1 mouse cellular context compared by ENCODE assay signal in genomic region chr11:40763395-40763794, GRCm38 (mm10).
TF ChIP-seq lines count a peak whose summit lies in the region.

No protein-coding gene starts in this region.

TF ChIP-seq in CH12.LX, 34 proteins besides CTCF, POLR2A, EP300 and RAD21 (continued from another document):
- no peak for TF ChIP-seq TBP (conservative IDR thresholded peaks at IDR 0.05; ENCODE audit: low read depth, low read length)
- no peak for TF ChIP-seq JUN (IDR thresholded peaks at IDR 0.05; ENCODE audit: insufficient read depth, low read depth, low read length)
- no peak for TF ChIP-seq NRF1 (IDR thresholded peaks at IDR 0.05; ENCODE audit: low read depth, low read length)
- TF ChIP-seq MYC (IDR thresholded peaks at IDR 0.05; ENCODE audit: low read depth, low read length): peak; percentile 79
- peak; percentile 50; the same call in 1 of the 2 replicates for TF ChIP-seq JUND (conservative IDR thresholded peaks at IDR 0.05; ENCODE audit: low read depth, low read length)
- peak; percentile 9; the same call in 1 of the 2 replicates for TF ChIP-seq ZC3H11A (IDR thresholded peaks at IDR 0.05; ENCODE audit: low read depth, low read length)
- TF ChIP-seq KAT2A (IDR thresholded peaks at IDR 0.05; ENCODE audit: insufficient replicate concordance, low read length): no peak
- no peak for TF ChIP-seq ZMIZ1 (IDR thresholded peaks at IDR 0.05; ENCODE audit: low read depth, low read length)
- no peak for TF ChIP-seq MXI1 (IDR thresholded peaks at IDR 0.05; ENCODE audit: low read depth, low read length)
- TF ChIP-seq USF2 (conservative IDR thresholded peaks at IDR 0.05; ENCODE audit: low read depth, low read length): no peak
- TF ChIP-seq MAX (IDR thresholded peaks at IDR 0.05; ENCODE audit: low read length): no peak
- peak; percentile 65 for TF ChIP-seq SMC3 (IDR thresholded peaks at IDR 0.05; ENCODE audit: low read depth, low read length)
- TF ChIP-seq ELF1 (IDR thresholded peaks at IDR 0.05; ENCODE audit: low read depth, low read length): no peak
- TF ChIP-seq E2F4 (IDR thresholded peaks at IDR 0.05; ENCODE audit: insufficient replicate concordance, low read depth, low read length): no peak
- TF ChIP-seq HCFC1 (IDR thresholded peaks at IDR 0.05; ENCODE audit: low read depth, low read length): peak; percentile 25; the same call in 1 of the 2 replicates
